Mouse (Mus musculus) small intestine, adult 2 months (tissue): Measurements from ENCODE around the gene Supt16.

ENCODE experiments used
- CTCF ChIP-seq: fragments of 200-500 bp; IDR thresholded peaks from 2 replicates; pipeline ENCODE4 v1.5.1; 2012; ENCODE audit warnings: low read depth, mild to moderate bottlenecking, control low read depth, inconsistent platforms, low read length, moderate library complexity, mixed read lengths; ENCODE audit not compliant: insufficient replicate concordance, insufficient read length; ENCODE audit errors: extremely low read depth
- POLR2A ChIP-seq: fragments of 200-500 bp; IDR thresholded peaks from 2 replicates; pipeline ENCODE4 v1.6.1; 2012; ENCODE audit warnings: low read depth, mild to moderate bottlenecking, control low read depth, inconsistent platforms, low read length, moderate library complexity

GRCm38 (mm10) chr14:52189519-52189918 is 7.7 kb downstream of the Supt16 start:
- TF ChIP-seq POLR2A: no peak
- no peak for TF ChIP-seq CTCF
